Mouse (Mus musculus): ENCODE measurements around the gene Ndufb7. TPM values are rescaled to one million over a fixed set of nuclear protein-coding genes. Genes with fewer than 3 reads are reported as not detected.

Gene Ndufb7
- 270 TPM for polyA plus RNA-seq (2014; fragmentation: Illumina TruSeq; extraction: RNeasy Lipid Tissue Mini Kit (QIAGEN cat#74804); ENCODE audit: insufficient read depth, low read depth, low replicate concordance)

DNA sequence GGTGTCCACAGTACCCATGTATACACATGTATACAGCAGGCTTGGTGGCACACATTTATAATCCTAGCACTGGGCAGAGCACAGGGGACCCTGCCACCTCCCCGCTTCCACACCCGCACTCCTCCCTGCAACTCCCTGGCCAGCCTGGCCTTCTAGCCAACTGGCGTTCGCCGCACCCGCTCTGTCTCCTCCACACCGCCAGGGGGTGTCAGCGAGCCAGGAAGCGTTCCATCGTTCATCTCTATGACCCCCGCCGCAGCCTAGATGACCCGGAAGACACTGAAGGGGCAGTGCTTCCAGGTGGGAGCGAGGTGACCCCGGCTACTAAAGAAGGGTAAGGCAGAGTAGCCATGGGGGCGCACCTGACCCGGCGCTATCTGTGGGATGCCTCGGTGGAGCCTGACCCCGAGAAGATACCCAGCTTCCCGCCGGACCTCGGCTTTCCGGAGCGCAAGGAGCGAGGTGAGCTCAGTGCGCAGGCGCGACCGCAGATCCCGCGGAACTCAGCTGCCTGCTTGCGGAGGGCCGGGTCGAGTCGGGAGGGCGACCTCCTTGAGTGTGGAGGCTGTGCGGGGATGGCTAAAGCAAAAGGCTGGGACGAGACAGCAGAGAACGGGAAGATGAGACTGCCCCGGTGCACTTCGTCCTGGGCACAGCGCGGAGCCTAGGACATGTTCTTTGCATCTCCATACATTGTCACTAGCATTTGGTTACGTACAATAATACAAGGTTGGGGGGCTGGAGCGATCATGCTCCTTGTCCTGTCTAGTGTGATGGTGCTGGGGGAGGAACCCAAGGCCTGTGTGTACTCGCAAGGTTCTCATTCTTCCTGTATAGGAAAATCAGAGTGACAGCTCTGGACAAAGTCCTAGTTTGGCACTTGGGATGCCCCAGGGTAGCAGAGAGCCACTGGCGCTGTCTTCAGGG, at the start of gene Ndufb7:
Gene Ndufb7 (plus strand): TSS at position 203 of the 927 bp plus-strand sequence.

DNA sequence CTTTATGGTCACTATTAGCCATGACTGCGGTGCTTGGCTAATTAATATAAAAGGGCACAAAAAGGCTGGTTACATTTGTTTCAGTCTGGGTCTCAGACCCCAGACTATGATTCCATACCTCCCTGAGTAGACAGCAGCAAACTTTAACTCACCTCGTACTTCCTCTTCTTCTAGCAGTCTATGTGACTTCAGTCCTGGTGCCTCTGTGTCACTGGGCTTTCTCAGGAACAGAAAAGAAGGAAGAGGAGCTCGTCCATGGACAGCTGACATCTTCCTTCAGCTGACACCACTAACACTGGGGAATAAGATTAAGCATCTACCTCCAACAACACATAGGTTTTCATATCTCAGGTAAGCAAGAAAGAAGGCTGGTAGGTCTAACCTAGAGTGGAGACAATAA, 30.7 kb upstream of the Ndufb7 start, which contains the start of gene Olfr370:
Gene Olfr370 (plus strand): TSS at position 45 of the 400 bp plus-strand sequence.

DNA sequence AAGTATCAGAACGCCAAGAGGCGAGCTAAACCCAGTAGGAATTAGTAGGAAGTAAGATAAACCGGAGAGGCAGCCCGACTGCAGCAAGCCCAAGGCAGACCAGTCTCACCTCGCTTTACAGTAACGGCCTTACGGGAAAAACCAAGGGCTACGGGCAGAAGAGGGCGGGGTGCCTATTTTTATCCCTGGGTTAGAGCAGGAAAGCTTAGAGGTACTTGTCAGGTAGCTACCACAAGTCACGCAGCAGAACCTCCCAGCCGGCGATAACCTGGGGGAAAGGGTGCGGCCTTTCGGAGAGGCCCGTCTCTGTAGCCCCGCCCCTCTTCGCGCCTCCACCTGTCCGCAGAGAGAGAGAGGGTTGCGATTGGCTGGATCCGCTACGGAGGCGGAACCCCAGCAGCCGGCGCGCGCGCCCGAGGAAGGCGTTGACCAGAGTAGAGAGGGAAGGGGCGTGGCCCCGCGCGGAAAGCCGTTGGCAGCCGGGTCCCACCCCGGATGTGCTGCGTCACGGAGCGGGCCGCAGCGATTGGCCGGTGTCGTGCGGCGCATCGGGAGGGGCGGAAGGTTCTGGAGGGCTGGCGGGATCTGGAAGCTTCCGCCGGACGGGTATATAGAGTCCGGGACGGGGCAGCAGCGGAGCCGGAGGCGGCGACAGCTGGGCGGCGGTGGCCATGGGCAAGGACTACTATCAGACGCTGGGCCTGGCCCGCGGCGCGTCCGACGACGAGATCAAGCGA, 41.4 kb downstream of the Ndufb7 start, which contains the start of the genes Tecr and Dnajb1:
Gene Tecr (minus strand): TSS at position 311 of the 737 bp plus-strand sequence.
Gene Dnajb1 (plus strand): TSS at position 533 of the 737 bp plus-strand sequence.

Other genes with a start within 250 kb of the Ndufb7 start
- gene Elmod2, start 234.2 kb upstream of the Ndufb7 start, polyA plus RNA-seq (2014; fragmentation: Illumina TruSeq; extraction: RNeasy Lipid Tissue Mini Kit (QIAGEN cat#74804); ENCODE audit: insufficient read depth, low read depth, low replicate concordance): 4.9 TPM
- gene Mgat4d, start 218.2 kb upstream of the Ndufb7 start, polyA plus RNA-seq (2014; fragmentation: Illumina TruSeq; extraction: RNeasy Lipid Tissue Mini Kit (QIAGEN cat#74804); ENCODE audit: insufficient read depth, low read depth, low replicate concordance): not detected
- gene Clgn, start 176.8 kb upstream of the Ndufb7 start, polyA plus RNA-seq (2014; fragmentation: Illumina TruSeq; extraction: RNeasy Lipid Tissue Mini Kit (QIAGEN cat#74804); ENCODE audit: insufficient read depth, low read depth, low replicate concordance): not detected
- gene Scoc, start 108.3 kb upstream of the Ndufb7 start, polyA plus RNA-seq (2014; fragmentation: Illumina TruSeq; extraction: RNeasy Lipid Tissue Mini Kit (QIAGEN cat#74804); ENCODE audit: insufficient read depth, low read depth, low replicate concordance): 53.7 TPM
- not detected for gene Olfr370, start 30.9 kb upstream of the Ndufb7 start, polyA plus RNA-seq (2014; fragmentation: Illumina TruSeq; extraction: RNeasy Lipid Tissue Mini Kit (QIAGEN cat#74804); ENCODE audit: insufficient read depth, low read depth, low replicate concordance)
- gene Tecr, start 41.3 kb downstream of the Ndufb7 start, polyA plus RNA-seq (2014; fragmentation: Illumina TruSeq; extraction: RNeasy Lipid Tissue Mini Kit (QIAGEN cat#74804); ENCODE audit: insufficient read depth, low read depth, low replicate concordance): 176 TPM
- gene Dnajb1, start 41.5 kb downstream of the Ndufb7 start, polyA plus RNA-seq (2014; fragmentation: Illumina TruSeq; extraction: RNeasy Lipid Tissue Mini Kit (QIAGEN cat#74804); ENCODE audit: insufficient read depth, low read depth, low replicate concordance): 32.1 TPM
- 45.7 TPM for gene Gipc1, start 86.0 kb downstream of the Ndufb7 start, polyA plus RNA-seq (2014; fragmentation: Illumina TruSeq; extraction: RNeasy Lipid Tissue Mini Kit (QIAGEN cat#74804); ENCODE audit: insufficient read depth, low read depth, low replicate concordance)
- gene Ptger1, start 100.0 kb downstream of the Ndufb7 start, polyA plus RNA-seq (2014; fragmentation: Illumina TruSeq; extraction: RNeasy Lipid Tissue Mini Kit (QIAGEN cat#74804); ENCODE audit: insufficient read depth, low read depth, low replicate concordance): 2.1 TPM
- gene Pkn1, start 132.5 kb downstream of the Ndufb7 start, polyA plus RNA-seq (2014; fragmentation: Illumina TruSeq; extraction: RNeasy Lipid Tissue Mini Kit (QIAGEN cat#74804); ENCODE audit: insufficient read depth, low read depth, low replicate concordance): 29.7 TPM
- 22.0 TPM for gene Ddx39, start 148.5 kb downstream of the Ndufb7 start, polyA plus RNA-seq (2014; fragmentation: Illumina TruSeq; extraction: RNeasy Lipid Tissue Mini Kit (QIAGEN cat#74804); ENCODE audit: insufficient read depth, low read depth, low replicate concordance)
- gene Adgre5, start 174.7 kb downstream of the Ndufb7 start, polyA plus RNA-seq (2014; fragmentation: Illumina TruSeq; extraction: RNeasy Lipid Tissue Mini Kit (QIAGEN cat#74804); ENCODE audit: insufficient read depth, low read depth, low replicate concordance): 186 TPM